Mouse (Mus musculus): Measurements from ENCODE around the gene Col1a1. TPM values are rescaled to one million over a fixed set of nuclear protein-coding genes. Genes with fewer than 3 reads are reported as not detected.
"Not testable (repeated sequence)": the region's sequence is repeated elsewhere in the genome, so short reads cannot be mapped to it uniquely, and the experiment has no call there.

Col1a1 gene
- polyA plus RNA-seq, 1 experiment from 2014 or later: 89.1 TPM

- WGBS (ENCODE audit: insufficient replicate concordance): 28% methylated on average over 4 of the region's 4 CpGs
- no peaks in the 10 kb centered on the region for H3K9me3 ChIP-seq (replicated peaks; ENCODE audit: control insufficient read depth, low read length)
- no peak within 1 kb of the TSS for H3K27ac ChIP-seq (ENCODE audit: low read length)
- no peak for ATAC-seq (ENCODE audit: low read depth)
- no peaks in the 10 kb centered on the region; the same call in 1 of the 2 replicates for H3K27me3 ChIP-seq (ENCODE audit: control insufficient read depth, insufficient read depth, low read depth, low read length)
- H3K36me3 ChIP-seq (ENCODE audit: control insufficient read depth, insufficient read depth): no peaks in the 10 kb centered on the region
- H3K4me2 ChIP-seq (ENCODE audit: low read depth, low read length): no peak within 1 kb of the TSS
- no peak within 1 kb of the TSS for H3K4me3 ChIP-seq (ENCODE audit: low read depth, low read length)
- H3K4me1 ChIP-seq (ENCODE audit: control insufficient read depth, low read depth, low read length): no peaks in the 10 kb centered on the region
- H3K9ac ChIP-seq (ENCODE audit: low read depth, low read length): no peak within 1 kb of the TSS
Measured at GRCm38 (mm10) chr11:94967419-94967818, 31.4 kb downstream of the Col1a1 start, which contains the start of gene Hils1. Hils1 (plus strand) TSS chr11:94967593.

- ATAC-seq (ENCODE audit: low read depth): no peak
- Histone ChIP-seq H3K27ac (ENCODE audit: low read length) (no peak overlapping the region), H3K4me2 (ENCODE audit: low read depth, low read length) (no peak overlapping the region), H3K36me3 (ENCODE audit: control insufficient read depth, insufficient read depth) (no peaks in the 10 kb centered on the region), H3K27me3 (ENCODE audit: control insufficient read depth, insufficient read depth, low read depth, low read length) (no peaks in the 10 kb centered on the region; the same call in 1 of the 2 replicates), H3K4me3 (ENCODE audit: low read depth, low read length) (no peak overlapping the region), H3K9ac (ENCODE audit: low read depth, low read length) (no peak overlapping the region), H3K9me3 (replicated peaks; ENCODE audit: control insufficient read depth, low read length) (no peaks in the 10 kb centered on the region), H3K4me1 (ENCODE audit: control insufficient read depth, low read depth, low read length) (no peaks in the 10 kb centered on the region)
- WGBS (ENCODE audit: insufficient replicate concordance): 63% methylated on average over 7 of the region's 7 CpGs
Measured at GRCm38 (mm10) chr11:94968187-94968586, 32.2 kb downstream of the Col1a1 start.

- not testable (repeated sequence) for H3K4me1 ChIP-seq (ENCODE audit: control insufficient read depth, low read depth, low read length); H3K4me3 ChIP-seq (ENCODE audit: low read depth, low read length); H3K36me3 ChIP-seq (ENCODE audit: control insufficient read depth, insufficient read depth); H3K27me3 ChIP-seq (ENCODE audit: control insufficient read depth, insufficient read depth, low read depth, low read length); H3K4me2 ChIP-seq (ENCODE audit: low read depth, low read length); H3K9me3 ChIP-seq (replicated peaks; ENCODE audit: control insufficient read depth, low read length); ATAC-seq (ENCODE audit: low read depth); H3K9ac ChIP-seq (ENCODE audit: low read depth, low read length); H3K27ac ChIP-seq (ENCODE audit: low read length)
- WGBS (ENCODE audit: insufficient replicate concordance): 83% methylated on average over 4 of the region's 4 CpGs
Measured at GRCm38 (mm10) chr11:94969709-94970108, 33.7 kb downstream of the Col1a1 start.

GRCm38 (mm10) chr11:94970210-94970943, 34.4 kb downstream of the Col1a1 start:
- Histone ChIP-seq H3K4me2 (ENCODE audit: low read depth, low read length) (no peak overlapping the region), H3K4me3 (ENCODE audit: low read depth, low read length) (no peak overlapping the region), H3K4me1 (ENCODE audit: control insufficient read depth, low read depth, low read length) (no peaks in the 10 kb centered on the region), H3K9ac (ENCODE audit: low read depth, low read length) (no peak overlapping the region), H3K9me3 (replicated peaks; ENCODE audit: control insufficient read depth, low read length) (no peaks in the 10 kb centered on the region), H3K27ac (ENCODE audit: low read length) (no peak overlapping the region), H3K27me3 (ENCODE audit: control insufficient read depth, insufficient read depth, low read depth, low read length) (no peaks in the 10 kb centered on the region; the same call in 1 of the 2 replicates), H3K36me3 (ENCODE audit: control insufficient read depth, insufficient read depth) (no peaks in the 10 kb centered on the region)
- ATAC-seq (ENCODE audit: low read depth): no peak
- WGBS (ENCODE audit: insufficient replicate concordance): 47% methylated on average over 15 of the region's 15 CpGs

GRCm38 (mm10) chr11:94971895-94972615, 36.0 kb downstream of the Col1a1 start:
- no peak overlapping the region for H3K4me2 ChIP-seq (ENCODE audit: low read depth, low read length)
- ATAC-seq (ENCODE audit: low read depth): no peak
- no peak overlapping the region for H3K9ac ChIP-seq (ENCODE audit: low read depth, low read length)
- no peak overlapping the region for H3K4me3 ChIP-seq (ENCODE audit: low read depth, low read length)
- H3K4me1 ChIP-seq (ENCODE audit: control insufficient read depth, low read depth, low read length): no peaks in the 10 kb centered on the region
- WGBS (ENCODE audit: insufficient replicate concordance): 49% methylated on average over 16 of the region's 16 CpGs
- H3K9me3 ChIP-seq (replicated peaks; ENCODE audit: control insufficient read depth, low read length): no peaks in the 10 kb centered on the region
- H3K27me3 ChIP-seq (ENCODE audit: control insufficient read depth, insufficient read depth, low read depth, low read length): no peaks in the 10 kb centered on the region; the same call in 1 of the 2 replicates
- H3K36me3 ChIP-seq (ENCODE audit: control insufficient read depth, insufficient read depth): no peaks in the 10 kb centered on the region
- no peak overlapping the region for H3K27ac ChIP-seq (ENCODE audit: low read length)

- 57% methylated on average over 5 of the region's 5 CpGs for WGBS (ENCODE audit: insufficient replicate concordance)
- H3K4me3 ChIP-seq (ENCODE audit: low read depth, low read length): no peak overlapping the region
- H3K9ac ChIP-seq (ENCODE audit: low read depth, low read length): no peak overlapping the region
- ATAC-seq (ENCODE audit: low read depth): no peak
- no peaks in the 10 kb centered on the region; the same call in 1 of the 2 replicates for H3K27me3 ChIP-seq (ENCODE audit: control insufficient read depth, insufficient read depth, low read depth, low read length)
- no peak overlapping the region for H3K27ac ChIP-seq (ENCODE audit: low read length)
- H3K4me2 ChIP-seq (ENCODE audit: low read depth, low read length): no peak overlapping the region
- H3K4me1 ChIP-seq (ENCODE audit: control insufficient read depth, low read depth, low read length): no peaks in the 10 kb centered on the region
- no peaks in the 10 kb centered on the region for H3K36me3 ChIP-seq (ENCODE audit: control insufficient read depth, insufficient read depth)
- no peaks in the 10 kb centered on the region for H3K9me3 ChIP-seq (replicated peaks; ENCODE audit: control insufficient read depth, low read length)
Measured at GRCm38 (mm10) chr11:94972887-94973286, 36.9 kb downstream of the Col1a1 start.

- no peaks in the 10 kb centered on the region for H3K4me1 ChIP-seq (ENCODE audit: control insufficient read depth, low read depth, low read length)
- H3K4me3 ChIP-seq (ENCODE audit: low read depth, low read length): no peak overlapping the region
- no peaks in the 10 kb centered on the region for H3K9me3 ChIP-seq (replicated peaks; ENCODE audit: control insufficient read depth, low read length)
- no peaks in the 10 kb centered on the region; the same call in 1 of the 2 replicates for H3K27me3 ChIP-seq (ENCODE audit: control insufficient read depth, insufficient read depth, low read depth, low read length)
- ATAC-seq (ENCODE audit: low read depth): no peak
- no peak overlapping the region for H3K9ac ChIP-seq (ENCODE audit: low read depth, low read length)
- no peak overlapping the region for H3K4me2 ChIP-seq (ENCODE audit: low read depth, low read length)
- no peaks in the 10 kb centered on the region for H3K36me3 ChIP-seq (ENCODE audit: control insufficient read depth, insufficient read depth)
- H3K27ac ChIP-seq (ENCODE audit: low read length): no peak overlapping the region
- 57% methylated on average over 4 of the region's 4 CpGs for WGBS (ENCODE audit: insufficient replicate concordance)
Measured at GRCm38 (mm10) chr11:94973313-94973712, 37.3 kb downstream of the Col1a1 start.

GRCm38 (mm10) chr11:94974951-94975350, 38.9 kb downstream of the Col1a1 start:
- H3K27ac ChIP-seq (ENCODE audit: low read length): no peak overlapping the region
- H3K4me3 ChIP-seq (ENCODE audit: low read depth, low read length): no peak overlapping the region
- no peaks in the 10 kb centered on the region for H3K36me3 ChIP-seq (ENCODE audit: control insufficient read depth, insufficient read depth)
- ATAC-seq (ENCODE audit: low read depth): no peak
- H3K27me3 ChIP-seq (ENCODE audit: control insufficient read depth, insufficient read depth, low read depth, low read length): no peaks in the 10 kb centered on the region; the same call in 1 of the 2 replicates
- no peak overlapping the region for H3K9ac ChIP-seq (ENCODE audit: low read depth, low read length)
- no peaks in the 10 kb centered on the region for H3K9me3 ChIP-seq (replicated peaks; ENCODE audit: control insufficient read depth, low read length)
- WGBS (ENCODE audit: insufficient replicate concordance): 61% methylated on average over 2 of the region's 2 CpGs
- H3K4me2 ChIP-seq (ENCODE audit: low read depth, low read length): no peak overlapping the region
- H3K4me1 ChIP-seq (ENCODE audit: control insufficient read depth, low read depth, low read length): peaks cover 14% of the 10 kb centered on the region

- ATAC-seq (ENCODE audit: low read depth): no peak
Measured at GRCm38 (mm10) chr11:94976199-94976598, 40.2 kb downstream of the Col1a1 start, which contains the start of gene Sgca. Sgca (minus strand) TSS chr11:94976327.

More at GRCm38 (mm10) chr11:94976199-94976598, 40.2 kb downstream of the Col1a1 start, which contains the start of gene Sgca:
- H3K4me2 ChIP-seq (ENCODE audit: low read depth, low read length): no peak within 1 kb of the TSS
- no peaks in the 10 kb centered on the region for H3K36me3 ChIP-seq (ENCODE audit: control insufficient read depth, insufficient read depth)
- no peak within 1 kb of the TSS for H3K4me3 ChIP-seq (ENCODE audit: low read depth, low read length)
- H3K9me3 ChIP-seq (replicated peaks; ENCODE audit: control insufficient read depth, low read length): no peaks in the 10 kb centered on the region
- H3K9ac ChIP-seq (ENCODE audit: low read depth, low read length): no peak within 1 kb of the TSS
- peaks cover 14% of the 10 kb centered on the region for H3K4me1 ChIP-seq (ENCODE audit: control insufficient read depth, low read depth, low read length)
- no peak within 1 kb of the TSS for H3K27ac ChIP-seq (ENCODE audit: low read length)
- H3K27me3 ChIP-seq (ENCODE audit: control insufficient read depth, insufficient read depth, low read depth, low read length): no peaks in the 10 kb centered on the region; the same call in 1 of the 2 replicates
- 58% methylated on average over 5 of the region's 5 CpGs for WGBS (ENCODE audit: insufficient replicate concordance)

Measured in liver, embryonic 16.5 days (tissue).